ENCODE assay signal across 8 mouse cellular contexts in genomic region chr9:110131525-110132197, GRCm38 (mm10). TPM values are rescaled to one million over a fixed set of nuclear protein-coding genes. Genes with fewer than 3 reads are reported as not detected.
DNase-seq lines count a peak whose midpoint lies in the region; ATAC-seq and TF ChIP-seq lines count a peak whose summit lies in the region.

No protein-coding gene starts in this region.

- peak; percentile 98 for DNase-seq in CH12.LX (ENCODE audit: extremely low read depth)
- DNase-seq in c-Kit-positive CD71-positive TER-119-negative erythroid progenitor cells, embryonic 14.5 days (ENCODE audit: low read depth) = peak; percentile 98
- DNase-seq in forebrain, embryonic 11.5 days (ENCODE audit: low spot score) = peak; percentile 100
- DNase-seq in kidney, postnatal 36 days = peak; percentile 99 to 100
- peak; percentile 96 for DNase-seq in telencephalon, adult 2 months (ENCODE audit: low read depth, low spot score)

- in situ Hi-C loops in CH12.LX (cut with MboI; ENCODE audit: low pct_ligation_motif_present, low pct_unique_long_range_greater_than_20kb, low sequenced_read_pairs) = no loop called here

- ATAC-seq in forebrain, embryonic 11.5 days (replicated peaks; ENCODE audit: low FRiP score) = peak; percentile 94
- peak; percentile 98 for ATAC-seq in heart, embryonic 16.5 days (replicated peaks; ENCODE audit: extremely low read depth, insufficient read depth, low FRiP score)
- peak; percentile 93 for ATAC-seq in liver, embryonic 15.5 days (ENCODE audit: insufficient read depth)
- peak; percentile 96 for ATAC-seq in neural tube, embryonic 12.5 days (ENCODE audit: low FRiP score, low read depth)

- peaks cover 5 to 36% of the 10 kb centered on the region in 2 experiments; a peak in 3 of 4 replicates for H3K4me1 ChIP-seq in CH12.LX (ENCODE audit: control insufficient read depth in 1 of 2, insufficient read depth in 2 of 2)
- H3K4me1 ChIP-seq in forebrain, embryonic 11.5 days (replicated peaks; ENCODE audit: control insufficient read depth, insufficient read depth, low read length) = peaks cover 8% of the 10 kb centered on the region; the same call in 1 of the 2 replicates
- peaks cover 17% of the 10 kb centered on the region for H3K4me1 ChIP-seq in heart, embryonic 16.5 days (ENCODE audit: control insufficient read depth, insufficient read depth, low read length)
- H3K4me1 ChIP-seq in liver, embryonic 15.5 days (replicated peaks) = peaks cover 41% of the 10 kb centered on the region
- H3K4me1 ChIP-seq in neural tube, embryonic 12.5 days = peaks cover 26% of the 10 kb centered on the region

- H3K4me3 ChIP-seq in CH12.LX (replicated peaks in 1 of 3; ENCODE audit: low read depth in 2 of 3, low read length in 2 of 3, poor library complexity in 1 of 3) = peak overlapping the region; percentile 90 to 96 (median 96)
- H3K4me3 ChIP-seq in forebrain, embryonic 11.5 days (ENCODE audit: low read depth, low read length) = peak overlapping the region; percentile 90
- H3K4me3 ChIP-seq in heart, embryonic 16.5 days (ENCODE audit: low read length) = peak overlapping the region; percentile 90
- peak overlapping the region; percentile 81 for H3K4me3 ChIP-seq in liver, embryonic 15.5 days (replicated peaks)
- peak overlapping the region; percentile 91 for H3K4me3 ChIP-seq in neural tube, embryonic 12.5 days

- no peak for TF ChIP-seq CTCF in CH12.LX (conservative IDR thresholded peaks at IDR 0.05 in 1 of 2, IDR thresholded peaks at IDR 0.05 in 1 of 2; ENCODE audit: low read depth in 2 of 2, low read length in 2 of 2)

- H3K27me3 ChIP-seq in CH12.LX (replicated peaks) = no peaks in the 10 kb centered on the region
- H3K27me3 ChIP-seq in forebrain, embryonic 11.5 days (ENCODE audit: control insufficient read depth, insufficient read depth, low read length) = no peaks in the 10 kb centered on the region
- no peaks in the 10 kb centered on the region for H3K27me3 ChIP-seq in heart, embryonic 16.5 days (ENCODE audit: control insufficient read depth, insufficient read depth, low read length)
- H3K27me3 ChIP-seq in liver, embryonic 15.5 days = no peaks in the 10 kb centered on the region
- no peaks in the 10 kb centered on the region for H3K27me3 ChIP-seq in neural tube, embryonic 12.5 days (replicated peaks)

- H3K4me2 ChIP-seq in CH12.LX (ENCODE audit: insufficient read depth, low read depth, poor library complexity, severe bottlenecking) = peak overlapping the region; percentile 87
- peak overlapping the region; percentile 72 for H3K4me2 ChIP-seq in forebrain, embryonic 11.5 days (ENCODE audit: low read depth, low read length, severe bottlenecking)
- peak overlapping the region; percentile 84 for H3K4me2 ChIP-seq in heart, embryonic 16.5 days (ENCODE audit: low read depth, low read length)
- peak overlapping the region; percentile 99 for H3K4me2 ChIP-seq in liver, embryonic 15.5 days
- peak overlapping the region; percentile 68 for H3K4me2 ChIP-seq in neural tube, embryonic 12.5 days (replicated peaks)

- no peaks in the 10 kb centered on the region for H3K9me3 ChIP-seq in CH12.LX (replicated peaks; ENCODE audit: low read length)
- H3K9me3 ChIP-seq in forebrain, embryonic 11.5 days (ENCODE audit: control insufficient read depth, low read length) = no peaks in the 10 kb centered on the region
- no peaks in the 10 kb centered on the region for H3K9me3 ChIP-seq in heart, embryonic 16.5 days (replicated peaks; ENCODE audit: control insufficient read depth, low read length)
- H3K9me3 ChIP-seq in liver, embryonic 15.5 days (replicated peaks) = no peaks in the 10 kb centered on the region
- no peaks in the 10 kb centered on the region for H3K9me3 ChIP-seq in neural tube, embryonic 12.5 days

- TF ChIP-seq RAD21 in CH12.LX (IDR thresholded peaks at IDR 0.05; ENCODE audit: low read depth, low read length) = no peak

- H3K79me2 ChIP-seq in CH12.LX (replicated peaks; ENCODE audit: control insufficient read depth, extremely low read depth, insufficient read depth, poor library complexity, severe bottlenecking) = peaks cover 48% of the 10 kb centered on the region

- peaks cover 12 to 27% of the 10 kb centered on the region in 2 experiments for H3K36me3 ChIP-seq in CH12.LX (replicated peaks in 1 of 2; ENCODE audit: control insufficient read depth in 1 of 2, insufficient read depth in 1 of 2, low read length in 1 of 2)
- no peaks in the 10 kb centered on the region for H3K36me3 ChIP-seq in forebrain, embryonic 11.5 days (ENCODE audit: control insufficient read depth, insufficient read depth, low read length)
- peaks cover 11% of the 10 kb centered on the region for H3K36me3 ChIP-seq in heart, embryonic 16.5 days (ENCODE audit: control insufficient read depth, insufficient read depth)
- peaks cover 18% of the 10 kb centered on the region for H3K36me3 ChIP-seq in liver, embryonic 15.5 days (replicated peaks)
- H3K36me3 ChIP-seq in neural tube, embryonic 12.5 days = peaks cover 16% of the 10 kb centered on the region

- peak overlapping the region; percentile 67 for H3K27ac ChIP-seq in CH12.LX (ENCODE audit: insufficient read depth, low read depth)
- peak overlapping the region; percentile 91 for H3K27ac ChIP-seq in forebrain, embryonic 11.5 days (ENCODE audit: low read depth, low read length)
- H3K27ac ChIP-seq in heart, embryonic 16.5 days (ENCODE audit: low read length) = peak overlapping the region; percentile 88
- peak overlapping the region; percentile 96 for H3K27ac ChIP-seq in liver, embryonic 15.5 days (replicated peaks)
- peak overlapping the region; percentile 91 for H3K27ac ChIP-seq in neural tube, embryonic 12.5 days

- TF ChIP-seq EP300 in CH12.LX (IDR thresholded peaks at IDR 0.05; ENCODE audit: low read length) = no peak

- TF ChIP-seq POLR2A in CH12.LX (IDR thresholded peaks at IDR 0.05; ENCODE audit: low read depth, low read length) = peak; percentile 89

- dilution Hi-C loops in CH12.LX (cut with MboI; ENCODE audit: extremely low pct_ligation_motif_present, extremely low pct_unique_long_range_greater_than_20kb, low sequenced_read_pairs) = no loop called here

- peak overlapping the region; percentile 96 for H3K9ac ChIP-seq in CH12.LX (ENCODE audit: insufficient read depth, low read depth)
- H3K9ac ChIP-seq in forebrain, embryonic 11.5 days (ENCODE audit: low read length) = peak overlapping the region; percentile 97
- H3K9ac ChIP-seq in heart, embryonic 16.5 days (ENCODE audit: low read length) = peak overlapping the region; percentile 91
- peak overlapping the region; percentile 80 for H3K9ac ChIP-seq in liver, embryonic 15.5 days
- H3K9ac ChIP-seq in neural tube, embryonic 12.5 days = peak overlapping the region; percentile 94

- under 1% methylated on average over 61 of the region's 64 CpGs for WGBS in forebrain, embryonic 11.5 days
- under 1% methylated on average over 64 of the region's 64 CpGs for WGBS in heart, embryonic 16.5 days
- under 1% methylated on average over 64 of the region's 64 CpGs for WGBS in liver, embryonic 15.5 days (ENCODE audit: insufficient replicate concordance)
- WGBS in neural tube, embryonic 12.5 days = under 1% methylated on average over 64 of the region's 64 CpGs

TF ChIP-seq in CH12.LX, 34 proteins besides CTCF, POLR2A, EP300 and RAD21 (continues in another document):
- no peak for TF ChIP-seq ETS1 (conservative IDR thresholded peaks at IDR 0.05; ENCODE audit: low read depth, low read length)
- peak; percentile 29; the same call in 1 of the 2 replicates for TF ChIP-seq MEF2A (IDR thresholded peaks at IDR 0.05; ENCODE audit: borderline replicate concordance, low read depth, low read length)
- no peak for TF ChIP-seq GABPA (IDR thresholded peaks at IDR 0.05; ENCODE audit: insufficient replicate concordance, low read depth, low read length)
- no peak for TF ChIP-seq MYC (IDR thresholded peaks at IDR 0.05; ENCODE audit: low read depth, low read length)
- TF ChIP-seq TBP (conservative IDR thresholded peaks at IDR 0.05; ENCODE audit: low read depth, low read length) = peak; percentile 75; the same call in 1 of the 2 replicates
- TF ChIP-seq IRF4 (IDR thresholded peaks at IDR 0.05; ENCODE audit: low read depth, low read length) = peak; percentile 35; the same call in 1 of the 2 replicates
- peak; percentile 78; the same call in 1 of the 2 replicates for TF ChIP-seq E2F4 (IDR thresholded peaks at IDR 0.05; ENCODE audit: insufficient replicate concordance, low read depth, low read length)
- no peak for TF ChIP-seq SMC3 (IDR thresholded peaks at IDR 0.05; ENCODE audit: low read depth, low read length)
- no peak for TF ChIP-seq RCOR1 (conservative IDR thresholded peaks at IDR 0.05; ENCODE audit: low read depth, low read length)
- peak; percentile 71 for TF ChIP-seq HCFC1 (IDR thresholded peaks at IDR 0.05; ENCODE audit: low read depth, low read length)
- TF ChIP-seq ZC3H11A (IDR thresholded peaks at IDR 0.05; ENCODE audit: low read depth, low read length) = no peak
- TF ChIP-seq ZKSCAN1 (IDR thresholded peaks at IDR 0.05; ENCODE audit: borderline replicate concordance, low read depth, low read length) = no peak
- TF ChIP-seq PAX5 (IDR thresholded peaks at IDR 0.05; ENCODE audit: low read length) = no peak
- TF ChIP-seq NRF1 (IDR thresholded peaks at IDR 0.05; ENCODE audit: low read depth, low read length) = peak; percentile 98
- no peak for TF ChIP-seq USF1 (IDR thresholded peaks at IDR 0.05; ENCODE audit: low read depth, low read length)
- no peak for TF ChIP-seq BHLHE40 (IDR thresholded peaks at IDR 0.05; ENCODE audit: low read depth, low read length)
- TF ChIP-seq TCF12 (IDR thresholded peaks at IDR 0.05; ENCODE audit: low read depth, low read length) = peak; percentile 84; the same call in 1 of the 2 replicates

RNA-seq across cellular contexts. Expression of gene Dhx30, which starts 14.0 kb away (rescaled TPM):
- total RNA-seq in CH12.LX (2012; rRNA removed) (129 and 142 TPM in 2 replicates), CH12.LX (2014; rRNA removed) (64.7 and 68.8 TPM in 2 replicates)
- 99.3 and 102 TPM in 2 replicates for polyA plus RNA-seq in CH12.LX (2012; ENCODE audit: insufficient read length, low read depth)
- polyA plus RNA-seq in forebrain, embryonic 11.5 days (2014; fragmentation: Nextera tagmentation; extraction: Ambion mirVana) = 186 and 198 TPM in 2 replicates
- polyA plus RNA-seq in heart, embryonic 16.5 days (2015; fragmentation: Nextera tagmentation; extraction: Ambion mirVana) = 96.2 and 101 TPM in 2 replicates
- polyA plus RNA-seq in liver, embryonic 15.5 days (2015; fragmentation: Nextera tagmentation; extraction: Ambion mirVana) = 32.4 and 34.1 TPM in 2 replicates
- polyA plus RNA-seq in neural tube, embryonic 12.5 days (2016; fragmentation: Nextera tagmentation; extraction: Ambion mirVana) = 200 and 203 TPM in 2 replicates

RNA-seq across cellular contexts. Expression of gene Smarcc1, which starts 14.2 kb away (rescaled TPM):
- total RNA-seq in CH12.LX (2012; rRNA removed) = 41.3 and 44.2 TPM in 2 replicates
- 26.8 and 30.4 TPM in 2 replicates for total RNA-seq in CH12.LX (2014; rRNA removed)
- polyA plus RNA-seq in CH12.LX (2012; ENCODE audit: insufficient read length, low read depth) = 89.9 and 97.0 TPM in 2 replicates
- 181 and 190 TPM in 2 replicates for polyA plus RNA-seq in forebrain, embryonic 11.5 days (2014; fragmentation: Nextera tagmentation; extraction: Ambion mirVana)
- 56.7 and 60.5 TPM in 2 replicates for polyA plus RNA-seq in heart, embryonic 16.5 days (2015; fragmentation: Nextera tagmentation; extraction: Ambion mirVana)
- 29.8 and 30.9 TPM in 2 replicates for polyA plus RNA-seq in liver, embryonic 15.5 days (2015; fragmentation: Nextera tagmentation; extraction: Ambion mirVana)
- polyA plus RNA-seq in neural tube, embryonic 12.5 days (2016; fragmentation: Nextera tagmentation; extraction: Ambion mirVana) = 172 and 185 TPM in 2 replicates

Comparison
In these comparisons a context has a peak if more than half of its experiments do, and no peak if none do; other contexts are left out.
1. Peak in every context shown above with its lines: DNase-seq, ATAC-seq, H3K4me3 ChIP-seq and H3K27ac ChIP-seq.